Mouse (Mus musculus) olfactory bulb, adult 2 months (tissue): ENCODE results near the gene Mfsd9.

Experiments
- CTCF ChIP-seq: fragments of 200-500 bp; IDR thresholded peaks from 2 replicates; pipeline ENCODE4 v1.5.1; 2012; ENCODE audit warnings: low read depth, mild to moderate bottlenecking, low read length, moderate library complexity; ENCODE audit not compliant: insufficient read depth
- POLR2A ChIP-seq: fragments of 200-500 bp; IDR thresholded peaks from 2 replicates; pipeline ENCODE4 v1.6.1; 2012; ENCODE audit warnings: mild to moderate bottlenecking, low read depth, low read length, moderate library complexity; ENCODE audit not compliant: insufficient read depth

DNA sequence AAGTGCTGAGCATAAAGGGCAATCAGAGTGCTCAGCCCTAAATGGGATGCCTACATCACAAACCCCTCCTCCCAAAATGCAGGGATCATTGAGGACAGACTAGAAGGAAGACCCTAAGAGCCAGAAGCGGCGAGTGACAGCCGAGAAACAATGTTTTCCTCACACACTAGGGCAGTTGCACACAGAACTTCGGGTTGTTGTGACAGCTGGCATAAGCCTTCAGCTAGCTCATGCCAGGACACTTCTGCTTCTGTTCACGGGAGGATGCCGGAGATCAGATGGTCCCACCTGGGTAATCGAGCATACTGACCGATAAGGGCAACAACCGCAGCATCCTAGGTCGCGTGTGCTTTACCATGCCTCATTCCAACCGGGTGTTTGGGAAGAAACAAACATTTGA, 13.6 kb upstream of the Mfsd9 start:
- no peak for TF ChIP-seq POLR2A
- TF ChIP-seq CTCF, result no peak
